Mouse (Mus musculus) limb, embryonic 13.5 days (tissue): ENCODE measurements around the gene Prap1. TPM values are rescaled to one million over a fixed set of nuclear protein-coding genes. Genes with fewer than 3 reads are reported as not detected.

ENCODE experiments used
- ATAC-seq: fragments of 200-750 bp; cut with Nextera tagmentation; 2 replicates; pipeline ENCODE4 v1.8.0; 2017; ENCODE audit warnings: low read depth, moderate number of reproducible peaks, moderate TSS enrichment; ENCODE audit not compliant: low FRiP score
- H3K27ac ChIP-seq: fragments of 300-500 bp; sonication (generic); 2 replicates; pipeline ENCODE4 v1.5.1; 2015; ENCODE audit warnings: inconsistent platforms, mild to moderate bottlenecking, moderate library complexity
- H3K27me3 ChIP-seq: fragments of 300-500 bp; sonication (generic); 2 replicates; pipeline ENCODE4 v1.6.1; 2015; ENCODE audit warnings: mild to moderate bottlenecking, inconsistent platforms
- H3K36me3 ChIP-seq: fragments of 300-500 bp; sonication (generic); 2 replicates; pipeline ENCODE4 v1.6.1; 2015; ENCODE audit warnings: inconsistent platforms, mild to moderate bottlenecking, moderate library complexity
- H3K4me1 ChIP-seq: fragments of 300-500 bp; sonication (generic); 2 replicates; pipeline ENCODE4 v1.6.1; 2015; ENCODE audit warnings: inconsistent platforms
- H3K4me2 ChIP-seq: fragments of 300-500 bp; sonication (generic); replicated peaks from 2 replicates; pipeline ENCODE4 v1.6.1; 2015; ENCODE audit warnings: inconsistent platforms, mild to moderate bottlenecking, moderate library complexity
- H3K4me3 ChIP-seq: fragments of 300-500 bp; sonication (generic); 2 replicates; pipeline ENCODE4 v1.5.1; 2015; ENCODE audit warnings: moderate library complexity, mild to moderate bottlenecking, inconsistent platforms
- H3K9ac ChIP-seq: fragments of 300-500 bp; sonication (generic); 2 replicates; pipeline ENCODE4 v1.6.1; 2015; ENCODE audit warnings: mild to moderate bottlenecking, inconsistent platforms
- H3K9me3 ChIP-seq: fragments of 300-500 bp; sonication (generic); 2 replicates; pipeline ENCODE4 v1.6.1; 2016; ENCODE audit warnings: inconsistent platforms
- WGBS: fragments of 180-500 bp; shearing (Covaris S2); methylation state at CpG from one replicate; pipeline ENCODE4 v1.1.7; 2015; 5-methylcytosine and 5-hydroxymethylcytosine counted together
- polyA plus RNA-seq: library from polyadenylated mRNA; unstranded; fragments of >200 nt; fragmentation: Nextera tagmentation; extraction: Ambion mirVana; gene quantifications from 2 replicates; pipeline ENCODE4 v1.2.1, GENCODE M21; 2015

The Prap1 gene
- polyA plus RNA-seq, 1 experiment from 2014 or later = 0.25 TPM

DNA sequence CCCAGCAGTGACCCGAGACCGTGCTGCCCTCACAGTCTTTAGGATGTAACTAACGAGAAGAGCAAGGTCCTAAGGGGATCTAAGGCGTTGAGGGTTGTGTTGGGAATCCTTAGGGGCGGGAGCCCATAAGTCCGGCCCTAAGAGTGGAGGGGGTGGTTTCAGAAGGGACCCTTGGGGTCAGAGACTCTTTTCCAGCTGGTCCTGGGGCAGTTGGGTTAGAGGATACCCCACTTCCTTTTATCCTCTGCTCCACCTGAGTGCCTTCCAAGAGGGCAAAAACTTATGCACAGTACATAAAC lies 31.4 kb upstream of the Prap1 start:
- Histone ChIP-seq H3K9ac (no peak overlapping the region), H3K9me3 (no peaks in the 10 kb centered on the region), H3K27me3 (peaks cover 94% of the 10 kb centered on the region), H3K4me2 (peak overlapping the region; percentile 89), H3K27ac (no peak overlapping the region), H3K36me3 (no peaks in the 10 kb centered on the region), H3K4me3 (peak overlapping the region; percentile 46), H3K4me1 (peaks cover 30% of the 10 kb centered on the region)
- no peak for ATAC-seq
- 3% methylated on average over 6 of the region's 6 CpGs for WGBS

DNA sequence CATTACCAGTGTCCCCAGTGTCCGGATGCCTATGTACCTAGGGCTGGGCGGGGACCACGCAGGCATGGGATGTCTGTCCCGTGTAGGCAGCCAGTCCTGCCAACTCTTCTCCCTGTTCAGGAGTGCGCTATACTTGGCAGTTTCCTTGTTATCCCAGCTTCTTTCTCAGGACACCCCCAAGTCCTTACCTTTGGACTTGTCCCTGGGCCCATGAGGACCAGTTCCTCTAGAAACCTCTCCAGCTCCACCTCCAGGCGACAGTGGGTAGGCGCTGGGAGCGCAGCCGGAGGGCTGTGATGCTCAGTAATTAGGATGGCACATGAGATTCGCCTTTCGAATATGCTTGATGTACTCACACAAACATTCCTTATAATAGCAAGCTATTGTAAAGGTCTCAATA lies 30.9 kb upstream of the Prap1 start:
- H3K27me3 ChIP-seq = peaks cover 89% of the 10 kb centered on the region
- no peak overlapping the region for H3K4me3 ChIP-seq
- no peaks in the 10 kb centered on the region for H3K9me3 ChIP-seq
- H3K27ac ChIP-seq = no peak overlapping the region
- H3K4me2 ChIP-seq = no peak overlapping the region
- H3K36me3 ChIP-seq = no peaks in the 10 kb centered on the region
- no peak overlapping the region for H3K9ac ChIP-seq
- ATAC-seq = no peak
- H3K4me1 ChIP-seq = peaks cover 29% of the 10 kb centered on the region
- WGBS = 17% methylated on average over 11 of the region's 11 CpGs

DNA sequence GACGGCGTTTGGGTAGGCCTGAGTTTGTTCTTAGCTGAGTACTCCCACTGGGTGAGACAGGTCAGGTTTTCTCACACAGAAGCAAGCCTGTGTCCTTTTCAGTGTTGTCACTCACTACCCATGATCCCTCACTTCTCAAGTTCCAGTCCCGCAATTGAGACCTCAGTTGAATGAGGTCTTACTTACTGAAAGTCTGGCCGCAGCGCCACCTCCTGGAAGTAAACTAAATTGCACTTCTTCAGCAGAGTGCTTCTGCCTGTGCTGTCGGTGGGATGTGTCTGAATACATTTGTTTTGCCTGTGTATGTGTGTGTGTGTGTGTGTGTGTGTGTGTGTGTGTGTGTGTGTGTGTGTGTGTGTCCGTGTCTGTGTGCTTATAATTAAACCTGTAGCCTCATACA lies 30.1 kb upstream of the Prap1 start:
- Histone ChIP-seq H3K4me3 (no peak overlapping the region), H3K27me3 (peaks cover 81% of the 10 kb centered on the region), H3K9me3 (no peaks in the 10 kb centered on the region), H3K9ac (no peak overlapping the region), H3K36me3 (no peaks in the 10 kb centered on the region), H3K27ac (no peak overlapping the region), H3K4me2 (no peak overlapping the region), H3K4me1 (peaks cover 21% of the 10 kb centered on the region)
- no peak for ATAC-seq
- 22% methylated on average over 7 of the region's 7 CpGs for WGBS

DNA sequence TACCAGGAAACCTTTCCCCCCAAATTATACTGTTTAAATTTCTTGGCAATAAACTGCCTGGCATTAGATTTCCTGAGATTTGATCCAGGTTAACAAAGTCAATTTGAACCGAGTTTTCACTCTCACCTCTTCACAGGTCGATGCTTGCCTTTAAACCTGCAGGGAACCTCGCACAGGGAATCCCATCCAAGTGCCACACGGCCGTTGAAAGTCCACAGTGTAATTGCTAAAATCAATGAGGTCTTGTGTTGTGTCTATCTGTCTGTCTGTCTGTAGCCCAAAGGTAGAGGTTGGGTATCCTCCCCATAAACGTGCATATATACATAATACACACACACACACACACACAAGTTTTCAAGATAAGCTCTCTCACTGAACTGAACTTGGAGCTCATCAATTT lies 25.8 kb upstream of the Prap1 start:
- Histone ChIP-seq H3K27me3 (peaks cover 59% of the 10 kb centered on the region), H3K9me3 (no peaks in the 10 kb centered on the region), H3K4me3 (no peak overlapping the region), H3K4me2 (no peak overlapping the region), H3K4me1 (no peaks in the 10 kb centered on the region), H3K9ac (no peak overlapping the region), H3K27ac (no peak overlapping the region), H3K36me3 (no peaks in the 10 kb centered on the region)
- 63% methylated on average over 6 of the region's 6 CpGs for WGBS
- no peak for ATAC-seq

DNA sequence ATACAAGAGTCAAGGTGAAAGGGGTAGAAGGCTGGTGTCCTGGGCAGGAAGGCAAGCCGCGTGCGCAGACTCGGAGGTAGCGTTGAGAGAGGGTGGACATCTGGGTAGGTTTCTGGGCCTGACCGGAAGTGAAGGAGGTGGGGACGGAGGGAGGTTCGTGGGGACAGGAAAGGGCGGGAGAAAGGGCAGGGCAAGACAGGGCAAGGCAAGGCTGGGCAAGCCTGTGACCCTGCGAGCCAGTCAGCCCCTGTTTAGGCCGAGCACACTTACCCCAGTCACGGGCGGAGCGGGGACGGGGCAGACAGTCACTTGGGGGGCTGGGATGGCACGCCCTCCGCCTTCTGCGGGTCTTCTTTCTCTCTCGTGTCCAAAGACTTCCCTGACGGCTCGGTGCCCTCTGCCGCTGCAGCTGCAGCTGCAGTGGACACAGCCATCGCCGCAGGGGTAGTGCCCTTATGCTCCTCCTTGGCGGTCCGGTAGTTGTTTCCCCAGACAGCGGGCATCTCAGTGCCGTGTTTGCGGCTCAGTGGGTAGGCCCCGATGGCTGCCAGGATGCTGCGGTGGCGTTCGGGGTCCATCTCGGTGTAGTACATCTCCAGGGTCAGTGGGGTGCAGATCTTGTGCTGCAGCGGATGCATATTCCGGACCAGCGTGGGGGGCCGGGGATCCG lies 23.0 kb upstream of the Prap1 start:
- 29% methylated on average over 39 of the region's 39 CpGs for WGBS
- Histone ChIP-seq H3K4me3 (peak overlapping the region; percentile 27), H3K9me3 (no peaks in the 10 kb centered on the region), H3K4me1 (no peaks in the 10 kb centered on the region), H3K27ac (no peak overlapping the region), H3K4me2 (peak overlapping the region; percentile 55), H3K9ac (peak overlapping the region; percentile 51), H3K36me3 (no peaks in the 10 kb centered on the region), H3K27me3 (peaks cover 41% of the 10 kb centered on the region)
- no peak for ATAC-seq

DNA sequence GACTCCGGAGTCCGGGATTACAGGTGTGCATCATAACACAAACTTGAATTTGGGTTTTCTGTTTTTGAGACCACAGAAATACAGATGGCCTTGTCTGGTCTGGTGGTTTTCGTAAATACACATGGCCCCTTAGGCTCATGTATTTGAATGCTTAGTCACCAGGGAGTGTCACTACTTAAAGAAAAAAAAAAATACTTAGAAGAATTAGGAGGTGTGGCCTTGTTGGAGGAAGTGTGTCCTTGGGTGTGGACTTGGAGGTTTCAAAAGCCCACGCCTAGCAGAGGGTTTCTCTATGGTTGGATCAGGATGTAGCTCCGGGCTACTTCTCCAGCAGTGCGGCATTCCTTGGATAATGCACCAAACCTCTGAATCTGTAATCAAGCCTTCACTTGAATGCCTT lies 15.5 kb upstream of the Prap1 start:
- H3K9me3 ChIP-seq = no peaks in the 10 kb centered on the region
- H3K27me3 ChIP-seq = peaks cover 55% of the 10 kb centered on the region
- H3K4me3 ChIP-seq = no peak overlapping the region
- no peaks in the 10 kb centered on the region for H3K36me3 ChIP-seq
- no peak for ATAC-seq
- WGBS = 75% methylated on average over 6 of the region's 6 CpGs
- H3K4me2 ChIP-seq = no peak overlapping the region
- no peak overlapping the region for H3K27ac ChIP-seq
- H3K9ac ChIP-seq = no peak overlapping the region
- H3K4me1 ChIP-seq = peaks cover 20% of the 10 kb centered on the region

DNA sequence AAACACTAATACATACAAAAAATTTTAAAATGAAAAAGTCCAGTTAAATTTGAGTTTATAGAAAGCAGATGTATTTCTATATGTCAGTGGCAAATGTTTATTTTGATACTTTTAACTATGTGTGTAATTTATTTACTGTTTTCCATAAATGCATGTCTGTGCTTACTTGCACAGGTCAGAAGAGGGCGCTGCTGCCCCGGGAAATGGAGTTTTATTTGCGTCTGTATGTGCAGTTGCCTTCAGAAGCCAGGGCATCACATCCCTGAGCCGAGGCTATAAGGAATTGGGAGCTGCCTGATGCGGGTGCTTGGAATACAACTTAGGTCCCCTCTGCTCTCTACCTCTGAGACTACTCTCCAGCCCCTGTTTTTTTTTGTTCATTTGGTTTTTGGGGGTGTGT lies 14.5 kb upstream of the Prap1 start:
- peaks cover 58% of the 10 kb centered on the region for H3K27me3 ChIP-seq
- H3K9ac ChIP-seq = no peak overlapping the region
- H3K4me3 ChIP-seq = no peak overlapping the region
- no peak for ATAC-seq
- WGBS = 4% methylated on average over 5 of the region's 5 CpGs
- H3K4me2 ChIP-seq = no peak overlapping the region
- no peak overlapping the region for H3K27ac ChIP-seq
- peaks cover 20% of the 10 kb centered on the region for H3K4me1 ChIP-seq
- H3K9me3 ChIP-seq = no peaks in the 10 kb centered on the region
- H3K36me3 ChIP-seq = no peaks in the 10 kb centered on the region

DNA sequence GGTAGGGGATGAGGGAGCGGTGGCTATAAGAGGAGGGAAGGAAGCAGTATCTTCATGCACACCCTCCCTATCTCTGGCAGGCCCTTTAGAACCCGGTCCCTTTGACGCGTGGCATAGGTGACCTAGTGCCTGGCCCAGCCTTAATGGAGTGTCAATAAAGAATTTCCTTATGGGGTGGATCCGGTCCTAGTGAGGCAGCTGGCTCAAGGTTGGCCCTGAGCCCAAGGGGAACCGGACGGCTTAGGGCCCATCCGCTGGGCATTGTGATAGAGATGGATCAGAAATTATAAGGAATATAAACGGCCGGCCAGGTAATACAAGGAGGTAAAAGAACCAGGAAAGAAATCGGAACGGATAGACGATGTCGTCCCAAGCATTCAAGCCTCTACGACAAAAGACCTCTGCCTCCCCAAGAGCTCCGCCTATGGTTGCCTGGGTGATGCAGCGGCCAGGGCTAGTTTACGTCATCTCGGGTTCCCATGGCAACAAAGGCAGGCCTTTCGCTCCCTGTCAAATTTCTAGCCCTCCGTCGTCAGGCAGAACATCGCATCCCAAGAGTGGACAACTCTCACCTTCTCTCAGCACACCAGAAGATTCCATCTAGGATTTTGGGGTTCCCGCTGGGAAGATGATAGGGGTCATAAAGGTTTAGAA lies 12.6 kb upstream of the Prap1 start:
- peak overlapping the region; percentile 56 for H3K9ac ChIP-seq
- peak overlapping the region; percentile 37 for H3K4me3 ChIP-seq
- peaks cover 20% of the 10 kb centered on the region for H3K4me1 ChIP-seq
- H3K27ac ChIP-seq = no peak overlapping the region
- H3K4me2 ChIP-seq = peak overlapping the region; percentile 61
- no peaks in the 10 kb centered on the region for H3K9me3 ChIP-seq
- ATAC-seq = peak; percentile 74
- H3K27me3 ChIP-seq = peaks cover 58% of the 10 kb centered on the region
- no peaks in the 10 kb centered on the region for H3K36me3 ChIP-seq
- WGBS = 4% methylated on average over 24 of the region's 24 CpGs

DNA sequence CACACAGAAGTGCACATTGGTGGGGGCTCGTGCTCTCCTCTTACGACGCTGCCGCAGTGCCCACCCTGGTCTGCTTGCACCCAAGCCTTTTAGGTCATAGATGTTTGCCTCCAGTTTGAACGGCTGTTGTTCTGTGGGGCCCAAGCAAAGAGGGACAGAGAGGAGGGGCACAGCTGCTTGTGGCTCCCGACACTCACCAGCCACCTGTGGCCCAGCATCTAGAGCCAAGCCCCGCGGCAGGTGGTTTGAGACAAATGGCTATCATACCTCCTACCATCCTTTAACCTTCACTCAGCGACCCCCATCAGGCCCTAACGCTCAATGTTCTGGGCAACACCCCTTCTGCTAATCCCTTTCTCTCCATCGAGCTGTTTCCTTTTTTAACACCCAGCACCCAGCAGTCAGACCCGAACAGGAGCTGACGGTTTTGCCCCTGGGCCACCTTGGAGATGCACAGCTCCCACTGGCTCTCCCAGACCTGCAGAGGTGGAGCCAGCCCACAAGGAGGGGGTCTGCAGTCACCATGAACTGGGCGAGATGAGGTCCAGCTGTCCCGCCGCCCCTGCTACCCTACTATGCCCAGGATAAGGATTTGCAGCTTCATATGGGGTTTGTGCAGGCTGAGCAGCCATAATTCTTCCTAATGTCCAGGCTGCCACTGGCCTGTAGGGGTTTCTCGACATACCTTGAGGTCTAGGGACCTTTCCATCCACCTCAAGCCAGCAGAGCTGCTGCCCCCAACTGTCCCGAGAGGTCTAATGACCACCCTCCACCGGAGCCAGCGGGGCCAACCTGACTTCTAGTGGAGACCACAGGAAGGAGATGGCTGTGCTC lies 11.6 kb upstream of the Prap1 start:
- H3K9ac ChIP-seq = no peak overlapping the region
- H3K9me3 ChIP-seq = no peaks in the 10 kb centered on the region
- peaks cover 20% of the 10 kb centered on the region for H3K4me1 ChIP-seq
- H3K27me3 ChIP-seq = peaks cover 54% of the 10 kb centered on the region
- peak overlapping the region; percentile 37; the same call in 1 of the 2 replicates for H3K4me3 ChIP-seq
- H3K36me3 ChIP-seq = no peaks in the 10 kb centered on the region
- WGBS = 18% methylated on average over 20 of the region's 20 CpGs
- H3K27ac ChIP-seq = no peak overlapping the region
- H3K4me2 ChIP-seq = peak overlapping the region; percentile 61
- no peak for ATAC-seq

DNA sequence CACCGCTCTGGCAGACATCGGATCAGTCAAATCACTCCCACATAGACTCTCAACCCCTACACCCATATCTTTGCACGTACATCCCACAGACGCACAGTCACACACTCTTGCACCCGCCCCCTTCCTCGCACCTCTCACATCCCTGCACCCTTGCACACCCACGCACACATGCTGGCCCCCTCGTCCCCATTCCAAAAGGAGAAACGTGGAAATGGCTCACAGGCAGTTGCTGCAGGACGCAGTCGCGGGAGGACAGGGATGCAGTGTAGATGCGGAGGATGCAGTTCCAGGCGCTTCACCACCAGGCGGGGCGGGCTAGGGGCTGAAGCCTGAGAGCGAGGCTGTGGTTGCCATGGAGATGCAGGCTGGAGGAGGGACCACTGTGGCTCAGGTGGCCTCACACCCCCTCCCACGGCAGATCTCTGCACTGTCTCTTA lies 10.9 kb upstream of the Prap1 start, which contains the start of gene Caly:
Gene Caly, minus strand, starts transcription at position 307 of the 437 bp plus-strand sequence.
- Histone ChIP-seq H3K4me3 (peak within 1 kb of the TSS; percentile 37; the same call in 1 of the 2 replicates), H3K36me3 (no peaks in the 10 kb centered on the region), H3K9me3 (no peaks in the 10 kb centered on the region), H3K4me2 (peak within 1 kb of the TSS; percentile 61), H3K27me3 (peaks cover 54% of the 10 kb centered on the region), H3K9ac (no peak within 1 kb of the TSS), H3K27ac (no peak within 1 kb of the TSS), H3K4me1 (peaks cover 20% of the 10 kb centered on the region)
- 6% methylated on average over 18 of the region's 18 CpGs for WGBS
- no peak for ATAC-seq

DNA sequence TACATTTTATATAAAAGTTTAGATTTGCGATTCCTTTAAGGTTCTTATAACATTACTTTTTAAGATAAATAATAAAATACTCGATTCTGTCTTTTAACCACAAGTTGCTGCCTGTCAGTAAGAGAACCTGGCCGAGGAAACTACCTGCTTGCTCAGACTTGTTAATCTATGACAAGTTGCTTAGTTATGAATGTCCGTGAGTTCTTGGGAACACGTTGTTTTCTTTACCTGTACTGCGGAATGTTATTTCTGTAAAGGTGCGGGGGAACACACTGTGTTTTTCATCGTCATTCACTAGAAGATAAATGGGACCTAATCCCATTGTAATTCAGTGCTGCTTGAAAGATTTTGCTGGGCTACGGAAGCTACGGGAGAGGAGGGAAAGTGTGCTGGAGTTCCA lies 2.6 kb upstream of the Prap1 start:
- Histone ChIP-seq H3K9me3 (no peaks in the 10 kb centered on the region), H3K27me3 (no peaks in the 10 kb centered on the region), H3K4me3 (no peak overlapping the region), H3K9ac (no peak overlapping the region), H3K36me3 (no peaks in the 10 kb centered on the region), H3K4me1 (0 out of 2 replicates have a peak, but pooled peaks cover 5% of the 10 kb centered on the region), H3K27ac (no peak overlapping the region), H3K4me2 (no peak overlapping the region)
- ATAC-seq = no peak
- WGBS = 73% methylated on average over 10 of the region's 10 CpGs

DNA sequence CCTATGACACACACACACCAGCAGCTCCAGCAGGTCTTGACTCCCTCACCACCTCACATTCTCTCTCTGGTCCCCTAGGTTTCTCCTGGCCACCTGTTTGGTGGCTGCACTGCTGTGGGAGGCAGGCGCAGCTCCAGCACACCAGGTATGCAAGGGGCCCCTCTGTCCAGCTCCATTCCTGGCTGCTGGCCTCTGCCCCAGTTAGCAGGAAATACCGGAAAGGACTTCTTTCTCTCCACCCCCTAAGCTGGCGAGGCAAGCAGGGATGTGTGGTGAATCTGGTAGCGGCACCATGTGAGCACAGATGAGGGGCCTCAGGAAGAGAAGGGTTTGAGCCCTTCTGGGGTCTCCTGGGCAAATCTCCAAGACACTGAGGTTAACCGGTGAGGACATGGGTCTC lies 1.8 kb downstream of the Prap1 start:
- Histone ChIP-seq H3K4me2 (no peak overlapping the region), H3K27me3 (no peaks in the 10 kb centered on the region), H3K4me1 (0 out of 2 replicates have a peak, but pooled peaks cover 5% of the 10 kb centered on the region), H3K27ac (no peak overlapping the region), H3K4me3 (no peak overlapping the region), H3K9me3 (no peaks in the 10 kb centered on the region), H3K9ac (no peak overlapping the region), H3K36me3 (0 out of 2 replicates have a peak, but pooled peaks cover 4% of the 10 kb centered on the region)
- 46% methylated on average over 5 of the region's 5 CpGs for WGBS
- ATAC-seq = no peak
